Mouse (Mus musculus) limb, embryonic 11.5 days (tissue): ENCODE measurements around the gene Zfp58. TPM values are rescaled to one million over a fixed set of nuclear protein-coding genes. Genes with fewer than 3 reads are reported as not detected.
"Not testable (repeated sequence)": the region's sequence is repeated elsewhere in the genome, so short reads cannot be mapped to it uniquely, and the experiment has no call there.

Source experiments
- ATAC-seq: fragments of 200-750 bp; cut with Nextera tagmentation; 2 replicates; pipeline ENCODE4 v1.8.0; 2017; ENCODE audit warnings: low read depth; ENCODE audit not compliant: insufficient number of reproducible peaks, low FRiP score, low TSS enrichment
- DNase-seq: peaks from one replicate; pipeline ENCODE4 v3.0.0-alpha.2; 2015; ENCODE audit warnings: low spot score
- H3K27ac ChIP-seq: fragments of 300-500 bp; sonication (generic); replicated peaks from 2 replicates; pipeline ENCODE4 v1.5.1; 2014; ENCODE audit warnings: low read depth, mild to moderate bottlenecking, low read length
- H3K27me3 ChIP-seq: fragments of 300-500 bp; sonication (generic); 2 replicates; pipeline ENCODE4 v1.6.1; 2014; ENCODE audit warnings: mild to moderate bottlenecking, low read length, mixed read lengths; ENCODE audit not compliant: control insufficient read depth, insufficient read depth
- H3K36me3 ChIP-seq: fragments of 300-500 bp; sonication (generic); 2 replicates; pipeline ENCODE4 v1.6.1; 2014; ENCODE audit warnings: mild to moderate bottlenecking, low read length, moderate library complexity, mixed read lengths; ENCODE audit not compliant: control insufficient read depth, insufficient read depth
- H3K4me1 ChIP-seq: fragments of 300-500 bp; sonication (generic); 2 replicates; pipeline ENCODE4 v1.6.1; 2014; ENCODE audit warnings: low read length, mixed read lengths; ENCODE audit not compliant: control insufficient read depth, insufficient read depth
- H3K4me2 ChIP-seq: fragments of 300-500 bp; sonication (generic); 2 replicates; pipeline ENCODE4 v1.6.1; 2014; ENCODE audit warnings: low read depth, mild to moderate bottlenecking, moderate library complexity; ENCODE audit not compliant: severe bottlenecking
- H3K4me3 ChIP-seq: fragments of 300-500 bp; sonication (generic); 2 replicates; pipeline ENCODE4 v1.5.1; 2014; ENCODE audit warnings: low read depth, low read length
- H3K9ac ChIP-seq: fragments of 300-500 bp; sonication (generic); 2 replicates; pipeline ENCODE4 v1.6.1; 2014; ENCODE audit warnings: mild to moderate bottlenecking, low read length
- H3K9me3 ChIP-seq: fragments of 300-500 bp; sonication (generic); 2 replicates; pipeline ENCODE4 v1.6.1; 2016; ENCODE audit warnings: low read length; ENCODE audit not compliant: control insufficient read depth
- WGBS: fragments of 180-500 bp; shearing (Covaris S2); extraction: QIAGEN DNeasy Blood & Tissue Kit; methylation state at CpG from one replicate; pipeline ENCODE4 v1.1.7; 2014; 5-methylcytosine and 5-hydroxymethylcytosine counted together
- polyA plus RNA-seq: library from polyadenylated mRNA; unstranded; fragments of >200 nt; fragmentation: Nextera tagmentation; extraction: Ambion mirVana; gene quantifications from 2 replicates; pipeline ENCODE4 v1.2.1, GENCODE M21; 2014

Zfp58 gene
- polyA plus RNA-seq, 1 experiment from 2014 or later: 19.5 TPM

GRCm38 (mm10) chr13:67483625-67484423, 16.5 kb downstream of the Zfp58 start, which contains the start of gene Zfp874b:
TSS of gene Zfp874b (minus strand) at chr13:67484258.
- Histone ChIP-seq H3K27ac (no peak within 1 kb of the TSS), H3K4me1 (no peaks in the 10 kb centered on the region), H3K27me3 (no peaks in the 10 kb centered on the region), H3K9me3 (no peaks in the 10 kb centered on the region), H3K9ac (peak within 1 kb of the TSS; percentile 34), H3K4me3 (peak within 1 kb of the TSS; percentile 53), H3K36me3 (no peaks in the 10 kb centered on the region), H3K4me2 (peak within 1 kb of the TSS; percentile 50)
- ATAC-seq (peak; percentile 92), DNase-seq (peak; percentile 88)
- 4% methylated on average over 20 of the region's 20 CpGs for WGBS

- no peak overlapping the region for H3K27ac ChIP-seq
- no peaks in the 10 kb centered on the region for H3K9me3 ChIP-seq
- H3K4me3 ChIP-seq: no peak overlapping the region
- no peaks in the 10 kb centered on the region for H3K27me3 ChIP-seq
- no peak overlapping the region for H3K9ac ChIP-seq
- H3K4me1 ChIP-seq: no peaks in the 10 kb centered on the region
- ATAC-seq (no peak), DNase-seq (no peak)
- H3K4me2 ChIP-seq: no peak overlapping the region
- no peaks in the 10 kb centered on the region for H3K36me3 ChIP-seq
- WGBS: 71% methylated on average over 4 of the region's 4 CpGs
These were observed 18.8 kb downstream of the Zfp58 start for GRCm38 (mm10) chr13:67481528-67481927.

GRCm38 (mm10) chr13:67469274-67469673, 31.1 kb downstream of the Zfp58 start:
- no peaks in the 10 kb centered on the region for H3K9me3 ChIP-seq
- ATAC-seq: no peak

GRCm38 (mm10) chr13:67463506-67464185, 36.7 kb downstream of the Zfp58 start:
- H3K9me3 ChIP-seq, DNase-seq, H3K4me3 ChIP-seq, H3K36me3 ChIP-seq, H3K4me2 ChIP-seq, ATAC-seq, H3K27ac ChIP-seq, H3K9ac ChIP-seq, H3K27me3 ChIP-seq, H3K4me1 ChIP-seq: not testable (repeated sequence)
- 89% methylated on average over 2 of the region's 5 CpGs for WGBS

More at GRCm38 (mm10) chr13:67469274-67469673, 31.1 kb downstream of the Zfp58 start:
- Histone ChIP-seq H3K36me3 (peaks cover 3% of the 10 kb centered on the region; the same call in 1 of the 2 replicates), H3K4me2 (no peak overlapping the region), H3K4me1 (no peaks in the 10 kb centered on the region), H3K4me3 (no peak overlapping the region), H3K27ac (no peak overlapping the region), H3K9ac (no peak overlapping the region), H3K27me3 (no peaks in the 10 kb centered on the region)
- 86% methylated on average over 3 of the region's 3 CpGs for WGBS
- DNase-seq: no peak

- Histone ChIP-seq H3K4me2 (peak overlapping the region; percentile 57), H3K9ac (peak overlapping the region; percentile 38; the same call in 1 of the 2 replicates), H3K9me3 (no peaks in the 10 kb centered on the region), H3K36me3 (no peaks in the 10 kb centered on the region), H3K4me3 (peak overlapping the region; percentile 53), H3K27me3 (no peaks in the 10 kb centered on the region), H3K27ac (no peak overlapping the region), H3K4me1 (no peaks in the 10 kb centered on the region)
- peak; percentile 34 for DNase-seq
- no peak for ATAC-seq
- 6% methylated on average over 3 of the region's 3 CpGs for WGBS
These were observed 48.4 kb downstream of the Zfp58 start for GRCm38 (mm10) chr13:67452021-67452309.

GRCm38 (mm10) chr13:67451172-67452020, 49.0 kb downstream of the Zfp58 start, which contains the start of gene Zfp874a:
TSS of gene Zfp874a (minus strand) at chr13:67451624.
- H3K4me2 ChIP-seq: peak within 1 kb of the TSS; percentile 57
- H3K27me3 ChIP-seq: no peaks in the 10 kb centered on the region
- H3K4me1 ChIP-seq: no peaks in the 10 kb centered on the region
- 1% methylated on average over 20 of the region's 20 CpGs for WGBS
- H3K9me3 ChIP-seq: no peaks in the 10 kb centered on the region
- peak within 1 kb of the TSS; percentile 56 for H3K9ac ChIP-seq
- H3K27ac ChIP-seq: no peak within 1 kb of the TSS
- H3K36me3 ChIP-seq: no peaks in the 10 kb centered on the region
- DNase-seq: peak; percentile 84
- peak; percentile 91 for ATAC-seq
- peak within 1 kb of the TSS; percentile 53 for H3K4me3 ChIP-seq

Other genes starting within 250 kb of the Zfp58 start
- 1.7 and 2.2 TPM in 2 replicates for gene Zfp458, start 222.1 kb downstream of the Zfp58 start, polyA plus RNA-seq
- 0.27 and 0.54 TPM in 2 replicates for gene Zfp457, start 194.1 kb downstream of the Zfp58 start, polyA plus RNA-seq
- gene Zfp595, start 168.0 kb downstream of the Zfp58 start, polyA plus RNA-seq: 1.9 and 2.8 TPM in 2 replicates
- not detected in 2 replicates for gene Gm28044, start 140.0 kb downstream of the Zfp58 start, polyA plus RNA-seq
- gene Zfp953, start 139.9 kb downstream of the Zfp58 start, polyA plus RNA-seq: 1.1 and 1.2 TPM in 2 replicates
- 0.59 TPM in 1 of 2 replicates, not detected in the other for gene Gm28041, start 124.8 kb downstream of the Zfp58 start, polyA plus RNA-seq
- gene Zfp456, start 124.7 kb downstream of the Zfp58 start, polyA plus RNA-seq: 1.2 and 1.5 TPM in 2 replicates
- 4.3 and 5.4 TPM in 2 replicates for gene Zfp429, start 100.7 kb downstream of the Zfp58 start, polyA plus RNA-seq
- gene Zfp459, start 79.1 kb downstream of the Zfp58 start, polyA plus RNA-seq: 1.2 and 1.3 TPM in 2 replicates
- 9.5 and 9.7 TPM in 2 replicates for gene Zfp874a, start 48.9 kb downstream of the Zfp58 start, polyA plus RNA-seq
- 1.7 and 2.6 TPM in 2 replicates for gene Zfp874b, start 16.3 kb downstream of the Zfp58 start, polyA plus RNA-seq
- not detected in 2 replicates for gene Gm26965, start 25.6 kb upstream of the Zfp58 start, polyA plus RNA-seq
- gene Zfp87, start 25.6 kb upstream of the Zfp58 start, polyA plus RNA-seq: 26.8 and 32.8 TPM in 2 replicates
- 18.7 and 20.0 TPM in 2 replicates for gene Zfp748, start 53.3 kb upstream of the Zfp58 start, polyA plus RNA-seq
- 5.1 and 5.8 TPM in 2 replicates for gene Zfp729b, start 109.2 kb upstream of the Zfp58 start, polyA plus RNA-seq
- gene Gm49345, start 137.2 kb upstream of the Zfp58 start, polyA plus RNA-seq: not detected in 2 replicates
- 2.7 and 3.7 TPM in 2 replicates for gene Zfp729a, start 137.2 kb upstream of the Zfp58 start, polyA plus RNA-seq
- 14.0 and 14.2 TPM in 2 replicates for gene Zfp738, start 186.5 kb upstream of the Zfp58 start, polyA plus RNA-seq
- gene Zfp65, start 228.6 kb upstream of the Zfp58 start, polyA plus RNA-seq: 4.0 and 4.7 TPM in 2 replicates